8 mouse cellular contexts compared by ENCODE assay signal in the genomic region with DNA sequence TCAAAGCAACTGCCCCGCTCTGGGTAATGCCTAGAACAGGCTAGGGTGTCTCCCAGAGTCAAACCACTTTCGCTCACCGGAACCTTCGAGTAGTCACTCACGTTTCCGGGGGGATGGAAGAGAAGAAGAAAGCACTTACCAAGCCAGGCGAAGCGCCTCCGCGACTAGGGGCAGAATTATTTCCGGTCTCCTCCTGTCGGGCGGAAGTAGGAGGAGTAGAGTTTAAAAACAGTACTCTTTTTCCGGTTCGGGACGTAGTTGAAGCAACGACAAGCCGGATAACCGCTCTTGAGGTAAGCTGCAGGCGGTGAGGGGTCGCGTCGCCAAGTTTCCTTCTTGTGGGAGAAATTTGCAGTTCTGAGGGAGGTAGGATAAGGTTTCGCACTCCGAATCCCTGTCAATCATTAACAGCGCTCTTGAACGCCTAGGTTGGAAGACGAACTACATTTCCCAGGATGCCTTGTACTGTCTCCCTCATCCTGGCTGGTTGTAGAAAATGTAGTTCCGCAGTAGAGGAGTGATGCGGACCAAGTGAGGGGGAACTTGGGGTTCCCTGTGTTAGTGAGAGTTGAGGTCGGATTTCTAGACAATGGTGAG. TPM values are rescaled to one million over a fixed set of nuclear protein-coding genes. Genes with fewer than 3 reads are reported as not detected.
DNase-seq lines count a peak whose midpoint lies in the region; ATAC-seq and TF ChIP-seq lines count a peak whose summit lies in the region.

Nosip (plus strand) TSS at position 191 of the 597 bp plus-strand sequence.
Prrg2 (minus strand) TSS at position 439 of the 597 bp plus-strand sequence.

- H3K27ac ChIP-seq in bone marrow macrophage, adult 2 months (ENCODE audit: insufficient read depth, low read depth, low read length) = peak within 1 kb of the TSS; percentile 95
- peak within 1 kb of the TSS; percentile 94 for H3K27ac ChIP-seq in embryonic fibroblast, embryonic 13.5 days (ENCODE audit: insufficient read depth, low read length)
- H3K27ac ChIP-seq in kidney, embryonic 14.5 days (ENCODE audit: low read depth, low read length) = peak within 1 kb of the TSS; percentile 88
- H3K27ac ChIP-seq in limb, embryonic 15.5 days = peak within 1 kb of the TSS; percentile 96

- under 1% methylated on average over 31 of the region's 31 CpGs for WGBS in kidney, embryonic 14.5 days
- WGBS in limb, embryonic 15.5 days = under 1% methylated on average over 31 of the region's 31 CpGs

- TF ChIP-seq POLR2A in bone marrow macrophage, adult 2 months (IDR thresholded peaks at IDR 0.05; ENCODE audit: borderline replicate concordance, low read depth, low read length) = no peak
- peak; percentile 80 for TF ChIP-seq POLR2A in embryonic fibroblast, embryonic 13.5 days (IDR thresholded peaks at IDR 0.05; ENCODE audit: low read depth, low read length)

- peaks cover 17% of the 10 kb centered on the region for H3K4me1 ChIP-seq in bone marrow macrophage, adult 2 months (ENCODE audit: control insufficient read depth, insufficient read depth, low read length)
- H3K4me1 ChIP-seq in embryonic fibroblast, embryonic 13.5 days (ENCODE audit: control insufficient read depth, insufficient read depth, low read length) = peaks cover 7% of the 10 kb centered on the region
- peaks cover 12% of the 10 kb centered on the region for H3K4me1 ChIP-seq in kidney, embryonic 14.5 days (ENCODE audit: control insufficient read depth, insufficient read depth, low read length)
- H3K4me1 ChIP-seq in limb, embryonic 15.5 days = peaks cover 21% of the 10 kb centered on the region

- peak within 1 kb of the TSS; percentile 50 for H3K4me2 ChIP-seq in kidney, embryonic 14.5 days (replicated peaks; ENCODE audit: low read depth, low read length)
- H3K4me2 ChIP-seq in limb, embryonic 15.5 days = peak within 1 kb of the TSS; percentile 55

- H3K9me3 ChIP-seq in kidney, embryonic 14.5 days (ENCODE audit: control insufficient read depth, low read length) = no peaks in the 10 kb centered on the region
- no peaks in the 10 kb centered on the region for H3K9me3 ChIP-seq in limb, embryonic 15.5 days

- H3K9ac ChIP-seq in kidney, embryonic 14.5 days (ENCODE audit: low read depth, low read length) = peak within 1 kb of the TSS; percentile 61
- peak within 1 kb of the TSS; percentile 44 for H3K9ac ChIP-seq in limb, embryonic 15.5 days

- TF ChIP-seq CTCF in bone marrow macrophage, adult 2 months (IDR thresholded peaks at IDR 0.05; ENCODE audit: low read depth, low read length) = no peak
- no peak for TF ChIP-seq CTCF in embryonic fibroblast, embryonic 13.5 days (IDR thresholded peaks at IDR 0.05; ENCODE audit: borderline replicate concordance, insufficient read depth, low read length)

- H3K36me3 ChIP-seq in kidney, embryonic 14.5 days (ENCODE audit: control insufficient read depth, insufficient read depth, low read length) = no peaks in the 10 kb centered on the region
- H3K36me3 ChIP-seq in limb, embryonic 15.5 days = peaks cover 13% of the 10 kb centered on the region; the same call in 1 of the 2 replicates

- peak; percentile 87 for ATAC-seq in kidney, embryonic 14.5 days (ENCODE audit: low FRiP score, low TSS enrichment)
- ATAC-seq in limb, embryonic 15.5 days (ENCODE audit: insufficient number of reproducible peaks, low FRiP score, low TSS enrichment, low read depth) = peak; percentile 86

- DNase-seq in A20 (ENCODE audit: low read depth, low spot score) = peak; percentile 99
- DNase-seq in heart, adult 9 months (ENCODE audit: low spot score in 2 of 2) = peak; percentile 93 to 96
- peak; percentile 89 to 90 for DNase-seq in monocyte, adult 2 months (ENCODE audit: low read depth in 1 of 2, low spot score in 2 of 2)
- DNase-seq in spleen, postnatal 36 days (ENCODE audit: low spot score in 2 of 2) = peak; percentile 95 to 97

- no peaks in the 10 kb centered on the region for H3K27me3 ChIP-seq in kidney, embryonic 14.5 days (ENCODE audit: control insufficient read depth, insufficient read depth, low read length)
- H3K27me3 ChIP-seq in limb, embryonic 15.5 days = no peaks in the 10 kb centered on the region

- H3K4me3 ChIP-seq in bone marrow macrophage, adult 2 months (ENCODE audit: insufficient read depth, low read length) = peak within 1 kb of the TSS; percentile 95
- H3K4me3 ChIP-seq in embryonic fibroblast, embryonic 13.5 days (ENCODE audit: insufficient read depth, low read length) = peak within 1 kb of the TSS; percentile 92
- peak within 1 kb of the TSS; percentile 69 for H3K4me3 ChIP-seq in kidney, embryonic 14.5 days (ENCODE audit: low read length)
- peak within 1 kb of the TSS; percentile 72 for H3K4me3 ChIP-seq in limb, embryonic 15.5 days

RNA-seq across cellular contexts. Expression of gene Nosip, which starts in this region (rescaled TPM):
- polyA plus RNA-seq in bone marrow macrophage, adult 2 months (2012; ENCODE audit: insufficient read depth, insufficient read length, missing spikeins) = 68.2 and 68.9 TPM in 2 replicates
- polyA plus RNA-seq in embryonic fibroblast, embryonic 13.5 days (2011; ENCODE audit: insufficient read length, low read depth, missing spikeins) = 33.0 and 38.0 TPM in 2 replicates
- 65.3 and 75.0 TPM in 2 replicates for polyA plus RNA-seq in kidney, embryonic 14.5 days (2014; fragmentation: Nextera tagmentation; extraction: Ambion mirVana)
- 63.0 and 70.3 TPM in 2 replicates for polyA plus RNA-seq in limb, embryonic 15.5 days (2015; fragmentation: Nextera tagmentation; extraction: Ambion mirVana)

RNA-seq across cellular contexts. Expression of gene Prrg2, which starts in this region (rescaled TPM):
- 22.9 and 23.6 TPM in 2 replicates for polyA plus RNA-seq in bone marrow macrophage, adult 2 months (2012; ENCODE audit: insufficient read depth, insufficient read length, missing spikeins)
- 15.1 and 17.5 TPM in 2 replicates for polyA plus RNA-seq in embryonic fibroblast, embryonic 13.5 days (2011; ENCODE audit: insufficient read length, low read depth, missing spikeins)
- polyA plus RNA-seq in kidney, embryonic 14.5 days (2014; fragmentation: Nextera tagmentation; extraction: Ambion mirVana) = 27.0 and 27.3 TPM in 2 replicates
- 23.1 and 25.1 TPM in 2 replicates for polyA plus RNA-seq in limb, embryonic 15.5 days (2015; fragmentation: Nextera tagmentation; extraction: Ambion mirVana)

Comparison
In these comparisons a context has a peak if more than half of its experiments do, and no peak if none do; other contexts are left out.
1. Peak in every context shown above with its lines: DNase-seq, ATAC-seq, H3K4me3 ChIP-seq and H3K27ac ChIP-seq.